Mouse (Mus musculus) forebrain, postnatal 0 days (tissue): Measurements from ENCODE around the gene Gm11009. TPM values are rescaled to one million over a fixed set of nuclear protein-coding genes. Genes with fewer than 3 reads are reported as not detected.
"Not testable (repeated sequence)": the region's sequence is repeated elsewhere in the genome, so short reads cannot be mapped to it uniquely, and the experiment has no call there.

Source experiments
- ATAC-seq: fragments of 200-750 bp; cut with Nextera tagmentation; 2 replicates; pipeline ENCODE4 v1.8.0; 2017; ENCODE audit warnings: mild to moderate bottlenecking, moderate library complexity
- DNase-seq: peaks from one replicate; pipeline ENCODE4 v3.0.0-alpha.2; 2015
- H3K27ac ChIP-seq: fragments of 300-500 bp; sonication (generic); 2 replicates; pipeline ENCODE4 v1.5.1; 2014; ENCODE audit warnings: low read depth, mild to moderate bottlenecking, antibody characterized with exemption, low read length, moderate library complexity, mixed read lengths
- H3K27me3 ChIP-seq: fragments of 300-500 bp; sonication (generic); 2 replicates; pipeline ENCODE4 v1.6.1; 2014; ENCODE audit warnings: mild to moderate bottlenecking, low read length, mixed read lengths; ENCODE audit not compliant: insufficient read depth
- H3K36me3 ChIP-seq: fragments of 300-500 bp; sonication (generic); 2 replicates; pipeline ENCODE4 v1.6.1; 2014; ENCODE audit warnings: mild to moderate bottlenecking, moderate library complexity; ENCODE audit not compliant: insufficient read depth
- H3K4me1 ChIP-seq: fragments of 300-500 bp; sonication (generic); 2 replicates; pipeline ENCODE4 v1.6.1; 2014; ENCODE audit warnings: antibody characterized with exemption; ENCODE audit not compliant: insufficient read depth
- H3K4me2 ChIP-seq: fragments of 300-500 bp; sonication (generic); 2 replicates; pipeline ENCODE4 v1.6.1; 2014; ENCODE audit warnings: low read depth, mild to moderate bottlenecking, moderate library complexity
- H3K4me3 ChIP-seq: fragments of 300-500 bp; sonication (generic); 2 replicates; pipeline ENCODE4 v1.5.1; 2014; ENCODE audit warnings: low read depth, low read length, mixed read lengths
- H3K9ac ChIP-seq: fragments of 300-500 bp; sonication (generic); 2 replicates; pipeline ENCODE4 v1.6.1; 2014; ENCODE audit warnings: mild to moderate bottlenecking
- H3K9me3 ChIP-seq: fragments of 300-500 bp; sonication (generic); 2 replicates; pipeline ENCODE4 v1.6.1; 2016; ENCODE audit warnings: low read length
- WGBS: fragments of 180-500 bp; shearing (Covaris S2); extraction: QIAGEN DNeasy Blood & Tissue Kit; methylation state at CpG from one replicate; pipeline ENCODE4 v1.1.7; 2014; 5-methylcytosine and 5-hydroxymethylcytosine counted together
- polyA plus RNA-seq: library from polyadenylated mRNA; unstranded; fragments of >200 nt; fragmentation: Nextera tagmentation; extraction: Ambion mirVana; gene quantifications from 2 replicates; pipeline ENCODE4 v1.2.1, GENCODE M21; 2015
- total RNA-seq: library from RNA; depleted of rRNA; stranded (reverse); fragments of >200 nt; gene quantifications from 2 replicates; pipeline ENCODE4 v1.2.3, GENCODE M21; 2014; rRNA removed

Gene Gm11009
- total RNA-seq (not detected in 2 replicates), polyA plus RNA-seq (not detected in 2 replicates)

DNA sequence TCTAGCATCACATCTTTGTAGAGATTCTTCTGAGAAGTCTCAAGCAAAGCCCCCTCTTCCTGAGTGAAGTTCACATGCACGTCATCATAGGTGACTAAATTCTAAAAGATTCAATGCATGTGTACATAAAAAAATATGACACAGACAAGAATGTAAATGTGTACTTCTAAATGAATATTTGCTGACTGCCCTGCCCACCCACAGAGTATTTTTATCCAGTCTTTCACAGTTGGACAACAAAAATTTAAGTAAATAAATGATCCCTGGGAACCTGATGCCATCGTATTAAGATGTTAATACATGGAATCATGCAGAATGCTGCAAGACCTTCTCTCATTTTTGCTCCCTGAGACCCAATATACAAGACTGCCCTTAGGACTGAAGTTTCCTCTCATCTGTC lies at the start of gene Gm11009:
TSS of gene Gm11009 (minus strand) at position 101 of the 400 bp plus-strand sequence.
- WGBS: no CpG with 5 or more reads among the region's 2 CpGs
- H3K9ac ChIP-seq: not testable (repeated sequence)

More for the DNA sequence above, at the start of gene Gm11009:
- not testable (repeated sequence) for ATAC-seq, DNase-seq, H3K27ac ChIP-seq, H3K36me3 ChIP-seq, H3K4me2 ChIP-seq, H3K4me1 ChIP-seq, H3K27me3 ChIP-seq, H3K4me3 ChIP-seq, H3K9me3 ChIP-seq

Other genes with a start within 250 kb of the Gm11009 start
- gene Gm2004, start 169.7 kb downstream of the Gm11009 start, total RNA-seq: 0.62 and 1.2 TPM in 2 replicates
- 0.25 and 0.31 TPM in 2 replicates for gene Gm2004, start 169.7 kb downstream of the Gm11009 start, polyA plus RNA-seq
- gene 2210418O10Rik, start 92.9 kb downstream of the Gm11009 start, total RNA-seq: 5.7 and 16.7 TPM in 2 replicates
- gene 2210418O10Rik, start 92.9 kb downstream of the Gm11009 start, polyA plus RNA-seq: 6.2 and 12.2 TPM in 2 replicates
- gene Gm14435, start 104.1 kb upstream of the Gm11009 start, total RNA-seq: 3.2 and 7.4 TPM in 2 replicates
- 12.5 and 13.6 TPM in 2 replicates for gene Gm14435, start 104.1 kb upstream of the Gm11009 start, polyA plus RNA-seq
- 0.15 and 0.48 TPM in 2 replicates for gene Gm14434, start 167.3 kb upstream of the Gm11009 start, total RNA-seq
- gene Gm14434, start 167.3 kb upstream of the Gm11009 start, polyA plus RNA-seq: 28.7 and 35.9 TPM in 2 replicates
- gene Zfp967, start 201.6 kb upstream of the Gm11009 start, total RNA-seq: not detected in 2 replicates
- not detected in 2 replicates for gene Zfp967, start 201.6 kb upstream of the Gm11009 start, polyA plus RNA-seq